Mouse (Mus musculus) lung, embryonic 14.5 days (tissue): ENCODE results near the gene Gm5901. TPM values are rescaled to one million over a fixed set of nuclear protein-coding genes. Genes with fewer than 3 reads are reported as not detected.
A peak's percentile ranks its signal among the peaks of the same experiment; 100 is the strongest.

Source experiments
- ATAC-seq: fragments of 200-750 bp; cut with Nextera tagmentation; 2 replicates; pipeline ENCODE4 v1.8.0; 2017; ENCODE audit warnings: mild to moderate bottlenecking, moderate TSS enrichment, moderate library complexity; ENCODE audit not compliant: insufficient read depth
- DNase-seq: peaks from one replicate; pipeline ENCODE4 v3.0.0-alpha.2; 2015
- H3K27ac ChIP-seq: fragments of 300-500 bp; sonication (generic); 2 replicates; pipeline ENCODE4 v1.5.1; 2014; ENCODE audit warnings: low read depth, mild to moderate bottlenecking, moderate library complexity
- H3K27me3 ChIP-seq: fragments of 300-500 bp; sonication (generic); 2 replicates; pipeline ENCODE4 v1.6.1; 2014; ENCODE audit warnings: low read length, control low read depth; ENCODE audit not compliant: insufficient read depth
- H3K36me3 ChIP-seq: fragments of 300-500 bp; sonication (generic); 2 replicates; pipeline ENCODE4 v1.6.1; 2014; ENCODE audit warnings: control low read depth; ENCODE audit not compliant: insufficient read depth
- H3K4me1 ChIP-seq: fragments of 300-500 bp; sonication (generic); 2 replicates; pipeline ENCODE4 v1.6.1; 2014; ENCODE audit warnings: antibody characterized with exemption, control low read depth; ENCODE audit not compliant: insufficient read depth
- H3K4me2 ChIP-seq: fragments of 300-500 bp; sonication (generic); 2 replicates; pipeline ENCODE4 v1.6.1; 2014; ENCODE audit warnings: mild to moderate bottlenecking
- H3K4me3 ChIP-seq: fragments of 300-500 bp; sonication (generic); 2 replicates; pipeline ENCODE4 v1.5.1; 2014; ENCODE audit warnings: low read depth, low read length
- H3K9ac ChIP-seq: fragments of 300-500 bp; sonication (generic); 2 replicates; pipeline ENCODE4 v1.6.1; 2014
- H3K9me3 ChIP-seq: fragments of 300-500 bp; sonication (generic); 2 replicates; pipeline ENCODE4 v1.6.1; 2016; ENCODE audit warnings: low read depth, low read length, control low read depth
- CTCF ChIP-seq: IDR thresholded peaks from 2 replicates; pipeline ENCODE4 v1.5.1; 2016; ENCODE audit warnings: antibody characterized with exemption, low read depth
- WGBS: fragments of 180-500 bp; shearing (Covaris S2); extraction: QIAGEN DNeasy Blood & Tissue Kit; methylation state at CpG from one replicate; pipeline ENCODE4 v1.1.7; 2014; 5-methylcytosine and 5-hydroxymethylcytosine counted together
- polyA plus RNA-seq: library from polyadenylated mRNA; unstranded; fragments of >200 nt; fragmentation: Nextera tagmentation; extraction: Ambion mirVana; gene quantifications from 2 replicates; pipeline ENCODE4 v1.2.1, GENCODE M21; 2014

Gene Gm5901
- polyA plus RNA-seq, 1 experiment from 2014 or later: not detected

- H3K27ac ChIP-seq: no peak overlapping the region
- 90% methylated on average over 2 of the region's 2 CpGs for WGBS
- H3K9ac ChIP-seq: no peak overlapping the region
- no peak for TF ChIP-seq CTCF
- DNase-seq (no peak), ATAC-seq (no peak)
- no peaks in the 10 kb centered on the region for H3K4me1 ChIP-seq
- H3K4me2 ChIP-seq: no peak overlapping the region
- peaks cover 45% of the 10 kb centered on the region for H3K36me3 ChIP-seq
- H3K9me3 ChIP-seq: no peaks in the 10 kb centered on the region
- no peaks in the 10 kb centered on the region for H3K27me3 ChIP-seq
- H3K4me3 ChIP-seq: no peak overlapping the region
These were observed 15.4 kb downstream of the Gm5901 start for GRCm38 (mm10) chr7:105390236-105390635.

GRCm38 (mm10) chr7:105394606-105395005 is 19.8 kb downstream of the Gm5901 start:
- no peaks in the 10 kb centered on the region for H3K9me3 ChIP-seq
- H3K36me3 ChIP-seq: peaks cover 6% of the 10 kb centered on the region
- DNase-seq (no peak), ATAC-seq (no peak)
- no peak overlapping the region for H3K4me3 ChIP-seq
- H3K4me1 ChIP-seq: peaks cover 4% of the 10 kb centered on the region; the same call in 1 of the 2 replicates
- H3K27ac ChIP-seq: no peak overlapping the region
- 53% methylated on average over 1 of the region's 1 CpGs for WGBS
- H3K4me2 ChIP-seq: no peak overlapping the region
- no peak overlapping the region for H3K9ac ChIP-seq
- TF ChIP-seq CTCF: no peak
- H3K27me3 ChIP-seq: no peaks in the 10 kb centered on the region

GRCm38 (mm10) chr7:105395131-105395820 is 20.4 kb downstream of the Gm5901 start:
- H3K36me3 ChIP-seq: no peaks in the 10 kb centered on the region
- no peak for TF ChIP-seq CTCF
- H3K9ac ChIP-seq: no peak overlapping the region
- peaks cover 4% of the 10 kb centered on the region; the same call in 1 of the 2 replicates for H3K4me1 ChIP-seq
- H3K27me3 ChIP-seq: no peaks in the 10 kb centered on the region
- no peak for DNase-seq
- H3K27ac ChIP-seq: no peak overlapping the region
- no peak overlapping the region for H3K4me2 ChIP-seq
- no peaks in the 10 kb centered on the region for H3K9me3 ChIP-seq
- H3K4me3 ChIP-seq: no peak overlapping the region
- no peak for ATAC-seq

GRCm38 (mm10) chr7:105396126-105396525 is 21.3 kb downstream of the Gm5901 start:
- H3K9me3 ChIP-seq: no peaks in the 10 kb centered on the region
- ATAC-seq (no peak), DNase-seq (no peak)
- no peaks in the 10 kb centered on the region for H3K36me3 ChIP-seq
- H3K27me3 ChIP-seq: no peaks in the 10 kb centered on the region
- no peak for TF ChIP-seq CTCF
- no peak overlapping the region for H3K27ac ChIP-seq
- H3K9ac ChIP-seq: no peak overlapping the region
- H3K4me1 ChIP-seq: peaks cover 4% of the 10 kb centered on the region; the same call in 1 of the 2 replicates
- H3K4me2 ChIP-seq: no peak overlapping the region
- H3K4me3 ChIP-seq: no peak overlapping the region

GRCm38 (mm10) chr7:105399058-105399934 is 24.5 kb downstream of the Gm5901 start:
- Histone ChIP-seq H3K4me1 (peaks cover 4% of the 10 kb centered on the region; the same call in 1 of the 2 replicates), H3K4me3 (peak overlapping the region; percentile 79), H3K9ac (peak overlapping the region; percentile 75), H3K4me2 (peak overlapping the region; percentile 78), H3K27ac (peak overlapping the region; percentile 67; the same call in 1 of the 2 replicates), H3K36me3 (no peaks in the 10 kb centered on the region), H3K27me3 (no peaks in the 10 kb centered on the region), H3K9me3 (no peaks in the 10 kb centered on the region)
- peak; percentile 18 for DNase-seq
- no peak for TF ChIP-seq CTCF
- ATAC-seq: no peak; the same call in 1 of the 2 replicates
- WGBS: under 1% methylated on average over 25 of the region's 25 CpGs

- H3K27me3 ChIP-seq: no peaks in the 10 kb centered on the region
- under 1% methylated on average over 43 of the region's 55 CpGs for WGBS
- peak; percentile 100 for DNase-seq
- H3K4me1 ChIP-seq: peaks cover 4% of the 10 kb centered on the region; the same call in 1 of the 2 replicates
- peak within 1 kb of the TSS; percentile 75 for H3K9ac ChIP-seq
- H3K4me3 ChIP-seq: peak within 1 kb of the TSS; percentile 79
- TF ChIP-seq CTCF: no peak
- H3K36me3 ChIP-seq: no peaks in the 10 kb centered on the region
- H3K4me2 ChIP-seq: peak within 1 kb of the TSS; percentile 78
- ATAC-seq: peak; percentile 99
- H3K27ac ChIP-seq: peak within 1 kb of the TSS; percentile 79
- no peaks in the 10 kb centered on the region for H3K9me3 ChIP-seq
These were observed 25.2 kb downstream of the Gm5901 start, which contains the start of gene Fam160a2 for GRCm38 (mm10) chr7:105399935-105400624. Gene Fam160a2 (minus strand): TSS chr7:105400054.
